Comparison of ENCODE assay signal across 17 mouse cellular contexts in the genomic region with DNA sequence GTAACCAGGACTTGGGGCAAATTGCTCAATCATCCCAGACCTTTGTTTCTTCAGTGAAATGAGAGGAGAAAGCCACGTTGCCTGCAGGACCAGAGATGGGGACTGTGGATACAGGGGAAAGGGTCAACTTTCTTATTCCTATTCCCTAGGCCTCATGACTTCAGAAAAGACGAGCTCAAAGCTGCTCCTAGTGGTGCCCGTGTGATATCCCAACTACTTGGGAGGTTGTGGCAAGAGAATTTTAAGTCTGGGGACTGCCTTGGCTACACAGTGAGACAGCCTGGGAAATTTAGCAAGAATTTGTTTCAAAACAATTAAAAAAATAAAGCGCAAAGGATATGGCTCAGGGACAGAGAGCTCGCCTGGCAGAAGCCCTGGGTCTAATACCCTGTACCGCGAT.
"Had no signal": no experiment of that assay in that cellular context is flagged by ENCODE, and none has a peak within 500 bp of the region (broad histone marks: within the 10 kb centered on the region; RNA-seq: fewer than 3 reads in every experiment).

No protein-coding gene starts in this region.

- H3K4me3 ChIP-seq: liver, embryonic 15.5 days; midbrain, embryonic 10.5 days; midbrain, embryonic 12.5 days; myocyte; neural tube, embryonic 13.5 days had no signal

- ATAC-seq: liver, postnatal 0 days; midbrain, embryonic 16.5 days had no signal

- H3K27me3 ChIP-seq: liver, embryonic 15.5 days; midbrain, embryonic 12.5 days; neural tube, embryonic 13.5 days had no signal

- H3K4me1 ChIP-seq: liver, embryonic 15.5 days had no signal

- DNase-seq: liver, postnatal 0 days; lung, embryonic 14.5 days; lung, postnatal 10 days; lung, postnatal 4 days; right cerebral cortex, adult 18-20 months; right cerebral cortex, postnatal 25 days; right cerebral cortex, postnatal 4 days; spleen, adult 18-20 months; thymus, adult 18-20 months; thymus, postnatal 14 days; thymus, postnatal 36 days had no signal

- H3K9me3 ChIP-seq: liver, embryonic 15.5 days; midbrain, embryonic 10.5 days; midbrain, embryonic 12.5 days; neural tube, embryonic 13.5 days had no signal

- H3K27ac ChIP-seq: liver, embryonic 15.5 days; midbrain, embryonic 10.5 days; midbrain, embryonic 12.5 days; neural tube, embryonic 13.5 days had no signal

- H3K9ac ChIP-seq: liver, embryonic 15.5 days; liver, postnatal 0 days; lung, embryonic 14.5 days; midbrain, embryonic 12.5 days; neural tube, embryonic 13.5 days had no signal

- H3K4me2 ChIP-seq: liver, embryonic 15.5 days; lung, embryonic 14.5 days; midbrain, embryonic 12.5 days; neural tube, embryonic 13.5 days had no signal
